In the genomic region with DNA sequence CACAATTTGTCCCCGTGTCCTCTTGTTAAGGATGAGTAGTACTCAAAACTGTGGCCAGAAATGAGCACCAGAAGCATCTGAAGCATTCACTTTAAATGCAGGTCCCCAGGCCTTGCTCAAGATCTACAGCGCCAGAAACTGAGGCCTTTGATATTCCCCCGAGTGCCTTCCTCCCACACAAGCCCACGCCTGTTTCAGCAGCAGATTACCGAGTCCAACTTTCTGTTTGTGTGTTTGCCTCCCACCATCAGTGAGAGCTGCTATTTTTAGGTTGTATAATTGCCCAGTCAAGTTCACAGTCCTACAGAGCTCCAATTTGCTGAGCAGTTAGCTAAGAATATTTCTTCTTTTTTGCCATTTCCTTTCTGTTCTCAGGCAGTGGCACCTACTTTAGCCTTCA, we compare ENCODE assay signal across 16 mouse cellular contexts. TPM values are rescaled to one million over a fixed set of nuclear protein-coding genes. Genes with fewer than 3 reads are reported as not detected.
A peak's percentile ranks its signal among the peaks of the same experiment; 100 is the strongest.
DNase-seq lines count a peak whose midpoint lies in the region; ATAC-seq and TF ChIP-seq lines count a peak whose summit lies in the region.
"Had no signal": no experiment of that assay in that cellular context is flagged by ENCODE, and none has a peak within 500 bp of the region (broad histone marks: within the 10 kb centered on the region; RNA-seq: fewer than 3 reads in every experiment).

No protein-coding gene starts in this region.

- TF ChIP-seq EP300 in heart, adult 2 months (IDR thresholded peaks at IDR 0.05; ENCODE audit: insufficient read depth, low read depth, low read length), result no peak

- H3K4me1 ChIP-seq in heart, adult 2 months (ENCODE audit: control insufficient read depth, insufficient read depth, low read length), result peaks cover 2% of the 10 kb centered on the region
- no peaks in the 10 kb centered on the region for H3K4me1 ChIP-seq in midbrain, embryonic 11.5 days (ENCODE audit: control insufficient read depth, insufficient read depth, low read length)
- H3K4me1 ChIP-seq: embryonic facial prominence, embryonic 12.5 days; kidney, embryonic 15.5 days had no signal

- no peak overlapping the region for H3K9ac ChIP-seq in heart, adult 2 months (ENCODE audit: low read depth, low read length)
- H3K9ac ChIP-seq in midbrain, embryonic 11.5 days (ENCODE audit: low read length), result no peak overlapping the region
- H3K9ac ChIP-seq: embryonic facial prominence, embryonic 12.5 days; kidney, embryonic 15.5 days; liver, embryonic 14.5 days; midbrain, embryonic 12.5 days had no signal

- no peak for ATAC-seq in midbrain, embryonic 11.5 days (ENCODE audit: low FRiP score)
- ATAC-seq: CD4-positive, CD25-positive, alpha-beta regulatory T cell, adult 4 months had no signal

- no peak for TF ChIP-seq POLR2A in heart, adult 2 months (IDR thresholded peaks at IDR 0.05; ENCODE audit: insufficient read depth, low read depth, low read length)

- no peak for TF ChIP-seq CTCF in heart, adult 2 months (IDR thresholded peaks at IDR 0.05)
- no peak for TF ChIP-seq CTCF in left cerebral cortex, adult 2 months (IDR thresholded peaks at IDR 0.05)

- H3K36me3 ChIP-seq in heart, adult 2 months (ENCODE audit: control insufficient read depth, insufficient read depth, low read length), result no peaks in the 10 kb centered on the region
- H3K36me3 ChIP-seq in midbrain, embryonic 11.5 days (ENCODE audit: control insufficient read depth, insufficient read depth, low read length), result no peaks in the 10 kb centered on the region
- H3K36me3 ChIP-seq: embryonic facial prominence, embryonic 12.5 days; kidney, embryonic 15.5 days; limb, embryonic 10.5 days; midbrain, embryonic 12.5 days had no signal

- 20% methylated on average over 5 of the region's 5 CpGs for WGBS in heart, adult 2 months
- 83% methylated on average over 5 of the region's 5 CpGs for whole genome bisulfite sequencing in midbrain, embryonic 11.5 days

- DNase-seq in heart, adult 2 months, result peak in 1 of 2 experiments; percentile 18
- no peak for DNase-seq in heart, adult 8-10 months (ENCODE audit: low spot score)
- DNase-seq in right cerebral cortex, adult 18-20 months, result peak; percentile 66
- DNase-seq in right cerebral cortex, postnatal 14 days, result no peak
- DNase-seq in left cerebral cortex, adult 2 months (ENCODE audit: extremely low spot score in 1 of 2, low spot score in 2 of 2), result peak; percentile 17 to 35
- peak; percentile 86 for DNase-seq in telencephalon, adult 2 months (ENCODE audit: low read depth, low spot score)
- no peak for DNase-seq in midbrain, embryonic 11.5 days (ENCODE audit: low spot score, missing footprints)
- DNase-seq: cerebellum, adult 9-10 months; lung, postnatal 14 days; thymus, postnatal 25 days had no signal

- peaks cover 3% of the 10 kb centered on the region; the same call in 1 of the 2 replicates for H3K9me3 ChIP-seq in midbrain, embryonic 11.5 days (ENCODE audit: control insufficient read depth, low read length)
- H3K9me3 ChIP-seq: limb, embryonic 10.5 days had no signal

- peak overlapping the region; percentile 63 for H3K27ac ChIP-seq in heart, adult 2 months
- H3K27ac ChIP-seq in left cerebral cortex, adult 2 months, result peak overlapping the region; percentile 52; the same call in 1 of the 2 replicates
- no peak overlapping the region for H3K27ac ChIP-seq in midbrain, embryonic 11.5 days (ENCODE audit: low read depth, low read length)
- H3K27ac ChIP-seq: embryonic facial prominence, embryonic 12.5 days; kidney, embryonic 15.5 days; limb, embryonic 10.5 days; liver, embryonic 14.5 days; midbrain, embryonic 12.5 days had no signal

- H3K79me2 ChIP-seq in heart, adult 2 months (replicated peaks; ENCODE audit: control insufficient read depth, insufficient read depth, low read length), result no peaks in the 10 kb centered on the region

- intact Hi-C loops in heart, adult 2 months (cut with DNase I), result no loop called here
- intact Hi-C loops in left cerebral cortex, adult 2 months (cut with DNase I), result no loop called here

- H3K4me3 ChIP-seq in heart, adult 2 months, result no peak overlapping the region
- H3K4me3 ChIP-seq in left cerebral cortex, adult 2 months, result no peak overlapping the region
- no peak overlapping the region for H3K4me3 ChIP-seq in midbrain, embryonic 11.5 days (ENCODE audit: low read depth, low read length)
- H3K4me3 ChIP-seq: embryonic facial prominence, embryonic 12.5 days; kidney, embryonic 15.5 days; limb, embryonic 10.5 days; midbrain, embryonic 12.5 days had no signal

- no peaks in the 10 kb centered on the region for H3K27me3 ChIP-seq in heart, adult 2 months (ENCODE audit: control insufficient read depth, insufficient read depth, low read length)
- no peaks in the 10 kb centered on the region for H3K27me3 ChIP-seq in midbrain, embryonic 11.5 days (ENCODE audit: control insufficient read depth, insufficient read depth, low read length)
- H3K27me3 ChIP-seq: embryonic facial prominence, embryonic 12.5 days; kidney, embryonic 15.5 days; midbrain, embryonic 12.5 days had no signal

- H3K4me2 ChIP-seq in midbrain, embryonic 11.5 days, result no peak overlapping the region
- H3K4me2 ChIP-seq: embryonic facial prominence, embryonic 12.5 days; kidney, embryonic 15.5 days; midbrain, embryonic 12.5 days had no signal

RNA-seq across cellular contexts. Expression of a gene that starts 5.1 kb away (rescaled TPM):
- total RNA-seq in heart, adult 2 months (2021), result 10 to 100 TPM; 20.4 to 20.9 TPM
- polyA plus RNA-seq in heart, adult 2 months (2012; rRNA removed), result 7.1 and 10.8 TPM in 2 replicates
- 10 to 100 TPM; 19.8 to 23.8 (median 21.8) TPM for total RNA-seq in heart, adult 8-10 months (2022)
- total RNA-seq in left cerebral cortex, adult 2 months (2021), result 10 to 100 TPM; 53.2 to 55.4 TPM
- polyA plus RNA-seq in midbrain, embryonic 11.5 days (2014; fragmentation: Nextera tagmentation; extraction: Ambion mirVana), result 29.7 and 32.1 TPM in 2 replicates

Comparison
In these comparisons a context has a peak if more than half of its experiments do, and no peak if none do; other contexts are left out.
1. DNase-seq: peak in right cerebral cortex, adult 18-20 months (single experiment), left cerebral cortex, adult 2 months (2 of 2) and telencephalon, adult 2 months (single experiment); none in heart, adult 8-10 months (single experiment), right cerebral cortex, postnatal 14 days (single experiment) and midbrain, embryonic 11.5 days (single experiment).